ENCODE assay signal across 15 mouse cellular contexts in the genomic region with DNA sequence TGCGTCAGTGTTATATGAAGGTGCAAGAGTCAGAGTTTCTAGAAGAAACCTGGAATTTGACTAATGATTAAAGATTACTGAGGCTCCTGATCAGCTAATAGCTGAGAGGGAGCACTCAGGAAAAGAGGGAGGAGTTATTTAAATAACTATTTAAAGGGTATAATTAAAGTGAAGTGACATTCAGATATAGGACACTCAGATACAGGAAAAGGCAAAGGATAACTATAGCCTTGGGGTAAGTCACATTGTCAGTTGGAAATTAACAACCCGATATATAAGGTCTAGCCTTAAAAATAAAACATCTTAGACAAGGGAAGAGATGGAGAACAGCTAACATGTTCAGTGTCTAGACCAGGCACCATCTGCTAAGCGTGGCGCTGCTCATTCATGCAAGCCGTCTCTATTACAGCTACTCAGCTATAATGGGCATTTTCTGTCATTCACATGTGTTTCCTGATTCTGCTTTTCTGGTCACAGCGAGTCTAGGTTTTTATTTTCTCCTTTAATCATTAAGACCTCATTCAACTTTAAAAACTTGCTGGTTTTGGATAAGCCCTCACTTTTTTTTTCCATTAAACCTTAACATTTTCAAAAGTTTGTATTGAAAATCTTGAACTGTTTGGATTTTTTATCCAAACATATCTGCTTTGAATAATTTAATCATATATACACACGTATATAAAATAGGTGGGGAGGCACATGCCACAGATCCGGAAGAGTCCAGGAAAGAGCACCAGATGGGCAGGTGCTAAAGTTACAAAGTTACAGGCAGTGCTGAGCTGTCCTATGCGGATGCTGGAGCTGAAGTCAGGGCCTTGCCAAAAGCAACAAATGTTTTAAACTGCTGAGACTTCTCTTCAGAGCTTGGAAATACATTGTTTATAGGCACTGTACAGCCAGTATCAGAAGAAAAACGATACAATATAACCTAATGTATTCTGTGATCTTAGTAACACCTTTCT.
DNase-seq lines count a peak whose midpoint lies in the region; ATAC-seq lines count a peak whose summit lies in the region.
"Had no signal": no experiment of that assay in that cellular context is flagged by ENCODE, and none has a peak within 500 bp of the region (broad histone marks: within the 10 kb centered on the region; RNA-seq: fewer than 3 reads in every experiment).

No protein-coding gene starts in this region.

- intact Hi-C loops in heart, postnatal 25 days (cut with DNase I): no loop called here

- H3K4me1 ChIP-seq in midbrain, embryonic 13.5 days (replicated peaks): no peaks in the 10 kb centered on the region
- no peaks in the 10 kb centered on the region for H3K4me1 ChIP-seq in midbrain, embryonic 15.5 days
- no peaks in the 10 kb centered on the region for H3K4me1 ChIP-seq in forebrain, embryonic 13.5 days

- H3K27me3 ChIP-seq in midbrain, embryonic 13.5 days: no peaks in the 10 kb centered on the region
- H3K27me3 ChIP-seq in midbrain, embryonic 15.5 days (replicated peaks): no peaks in the 10 kb centered on the region
- no peaks in the 10 kb centered on the region for H3K27me3 ChIP-seq in forebrain, embryonic 13.5 days

- H3K4me3 ChIP-seq in midbrain, embryonic 13.5 days (replicated peaks): no peak overlapping the region
- no peak overlapping the region for H3K4me3 ChIP-seq in midbrain, embryonic 15.5 days
- no peak overlapping the region for H3K4me3 ChIP-seq in forebrain, embryonic 13.5 days
- H3K4me3 ChIP-seq: layer of hippocampus, adult 2 months had no signal

- H3K27ac ChIP-seq in midbrain, embryonic 13.5 days: no peak overlapping the region
- H3K27ac ChIP-seq in midbrain, embryonic 15.5 days: no peak overlapping the region
- no peak overlapping the region for H3K27ac ChIP-seq in forebrain, embryonic 13.5 days
- H3K27ac ChIP-seq: layer of hippocampus, adult 2 months; liver, embryonic 14.5 days had no signal

- WGBS in midbrain, embryonic 13.5 days: 75% methylated on average over 10 of the region's 10 CpGs
- WGBS in midbrain, embryonic 15.5 days: 69% methylated on average over 10 of the region's 10 CpGs
- WGBS in forebrain, embryonic 13.5 days: 61% methylated on average over 10 of the region's 10 CpGs

- H3K9ac ChIP-seq in midbrain, embryonic 13.5 days (replicated peaks): no peak overlapping the region
- H3K9ac ChIP-seq in midbrain, embryonic 15.5 days: no peak overlapping the region
- H3K9ac ChIP-seq in forebrain, embryonic 13.5 days: no peak overlapping the region
- H3K9ac ChIP-seq: liver, embryonic 14.5 days had no signal

- H3K9me3 ChIP-seq in midbrain, embryonic 13.5 days: no peaks in the 10 kb centered on the region
- H3K9me3 ChIP-seq in midbrain, embryonic 15.5 days: no peaks in the 10 kb centered on the region
- no peaks in the 10 kb centered on the region for H3K9me3 ChIP-seq in forebrain, embryonic 13.5 days (replicated peaks)

- no peak overlapping the region for H3K4me2 ChIP-seq in midbrain, embryonic 13.5 days (replicated peaks)
- no peak overlapping the region for H3K4me2 ChIP-seq in midbrain, embryonic 15.5 days
- no peak overlapping the region for H3K4me2 ChIP-seq in forebrain, embryonic 13.5 days

- H3K36me3 ChIP-seq in midbrain, embryonic 13.5 days: no peaks in the 10 kb centered on the region
- no peaks in the 10 kb centered on the region for H3K36me3 ChIP-seq in midbrain, embryonic 15.5 days (replicated peaks)
- H3K36me3 ChIP-seq in forebrain, embryonic 13.5 days (ENCODE audit: poor library complexity, severe bottlenecking): no peaks in the 10 kb centered on the region

- DNase-seq in embryo, embryonic 11 days: peak; percentile 10
- no peak for DNase-seq in embryo, embryonic 10.5 days (ENCODE audit: low spot score)
- peak; percentile 14 for DNase-seq in mesoderm, embryonic 11.5 days (ENCODE audit: low read depth, low spot score)
- no peak for DNase-seq in heart, adult 9 months (ENCODE audit: low spot score in 2 of 2)
- no peak for DNase-seq in heart, postnatal 25 days (ENCODE audit: low spot score)
- DNase-seq: adrenal gland, postnatal 36 days; cerebellum, adult 11-12 months; heart, postnatal 10 days; thymus, postnatal 14 days had no signal

- peak; percentile 66; the same call in 1 of the 2 replicates for ATAC-seq in midbrain, embryonic 13.5 days
- no peak for ATAC-seq in midbrain, embryonic 15.5 days (replicated peaks)
- peak; percentile 93 for ATAC-seq in forebrain, embryonic 13.5 days
- ATAC-seq: intestine, embryonic 16.5 days had no signal

Comparison
In these comparisons a context has a peak if more than half of its experiments do, and no peak if none do; other contexts are left out.
1. DNase-seq: peak in embryo, embryonic 11 days (single experiment) and mesoderm, embryonic 11.5 days (single experiment); none in embryo, embryonic 10.5 days (single experiment), heart, adult 9 months (0 of 2) and heart, postnatal 25 days (single experiment).